In genomic region chr5:5004740-5005139, GRCm38 (mm10) we compare ENCODE assay signal across 31 mouse cellular contexts.
"Had no signal": no experiment of that assay in that cellular context is flagged by ENCODE, and none has a peak within 500 bp of the region (broad histone marks: within the 10 kb centered on the region; RNA-seq: fewer than 3 reads in every experiment).

No protein-coding gene starts in this region.

- H3K9me3 ChIP-seq: heart, embryonic 10.5 days; heart, embryonic 12.5 days; heart, embryonic 13.5 days; heart, embryonic 15.5 days; hindbrain, embryonic 10.5 days; hindbrain, embryonic 12.5 days; hindbrain, embryonic 13.5 days; hindbrain, embryonic 15.5 days; intestine, embryonic 15.5 days; kidney, embryonic 15.5 days had no signal

- H3K27me3 ChIP-seq: heart, embryonic 12.5 days; heart, embryonic 13.5 days; heart, embryonic 15.5 days; hindbrain, embryonic 12.5 days; hindbrain, embryonic 13.5 days; hindbrain, embryonic 15.5 days; intestine, embryonic 15.5 days; kidney, embryonic 15.5 days had no signal

- DNase-seq: heart, postnatal 10 days; heart, postnatal 14 days; heart, postnatal 36 days; kidney, adult 11 months; kidney, adult 18-20 months; kidney, adult 2 months; kidney, adult 8-10 months; kidney, adult 9 months; kidney, postnatal 10 days; kidney, postnatal 14 days; kidney, postnatal 25 days; kidney, postnatal 36 days; kidney, postnatal 4 days; layer of hippocampus, adult 9-11 months; layer of hippocampus, postnatal 36 days had no signal

- H3K4me3 ChIP-seq: heart, embryonic 10.5 days; heart, embryonic 12.5 days; heart, embryonic 13.5 days; heart, embryonic 15.5 days; hindbrain, embryonic 10.5 days; hindbrain, embryonic 12.5 days; hindbrain, embryonic 13.5 days; hindbrain, embryonic 15.5 days; intestine, embryonic 15.5 days; kidney, embryonic 15.5 days; layer of hippocampus, adult 2 months; left cerebral cortex, adult 2 months had no signal

- H3K4me1 ChIP-seq: heart, embryonic 10.5 days; heart, embryonic 12.5 days; heart, embryonic 13.5 days; heart, embryonic 15.5 days; hindbrain, embryonic 10.5 days; hindbrain, embryonic 12.5 days; hindbrain, embryonic 15.5 days; intestine, embryonic 15.5 days; kidney, embryonic 15.5 days had no signal

- H3K27ac ChIP-seq: heart, embryonic 10.5 days; heart, embryonic 13.5 days; heart, embryonic 15.5 days; hindbrain, embryonic 10.5 days; hindbrain, embryonic 12.5 days; hindbrain, embryonic 13.5 days; hindbrain, embryonic 14.5 days; hindbrain, embryonic 15.5 days; hindbrain, postnatal 0 days; intestine, embryonic 15.5 days; kidney, embryonic 15.5 days; kidney, postnatal 0 days; layer of hippocampus, adult 2 months; left cerebral cortex, adult 2 months had no signal

- H3K36me3 ChIP-seq: heart, embryonic 10.5 days; heart, embryonic 15.5 days; hindbrain, embryonic 10.5 days; hindbrain, embryonic 12.5 days; hindbrain, embryonic 13.5 days; hindbrain, embryonic 15.5 days; intestine, embryonic 15.5 days; kidney, embryonic 15.5 days had no signal

- H3K9ac ChIP-seq: heart, embryonic 12.5 days; heart, embryonic 13.5 days; heart, embryonic 15.5 days; hindbrain, embryonic 12.5 days; hindbrain, embryonic 13.5 days; hindbrain, embryonic 14.5 days; hindbrain, embryonic 15.5 days; intestine, embryonic 15.5 days; kidney, embryonic 15.5 days had no signal

- H3K4me2 ChIP-seq: heart, embryonic 11.5 days; heart, embryonic 12.5 days; heart, embryonic 13.5 days; heart, embryonic 15.5 days; hindbrain, embryonic 12.5 days; hindbrain, embryonic 13.5 days; hindbrain, embryonic 14.5 days; hindbrain, embryonic 15.5 days; intestine, embryonic 15.5 days; kidney, embryonic 15.5 days had no signal
